Mouse (Mus musculus): ENCODE measurements around the gene Aak1.
A peak's percentile ranks its signal among the peaks of the same experiment; 100 is the strongest.

Gene Aak1

GRCm38 (mm10) chr6:86848915-86849644, at the start of gene Aak1:
Aak1 (plus strand) TSS chr6:86849517.
- peak; percentile 88 for DNase-seq (ENCODE audit: low spot score)

DNA sequence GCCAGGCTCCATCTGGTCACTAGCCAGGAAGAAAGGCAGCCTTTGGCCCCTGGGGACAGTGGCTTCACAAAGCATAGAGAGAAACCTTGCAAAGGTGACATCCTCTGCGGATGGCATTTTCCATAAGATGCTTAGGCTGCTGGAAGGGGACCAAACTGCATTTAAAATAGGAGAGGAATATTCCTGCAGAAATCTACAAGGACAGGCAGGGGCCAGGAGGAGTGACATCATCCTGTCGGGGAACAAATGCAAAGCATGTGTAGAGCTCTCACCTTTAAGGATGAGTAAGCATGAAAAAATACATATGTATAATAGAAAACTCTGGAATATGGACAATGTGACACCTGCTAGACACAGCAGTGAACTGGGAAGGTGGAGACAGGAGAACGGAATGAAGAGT, 48.9 kb upstream of the Aak1 start:
- DNase-seq (ENCODE audit: low spot score), result no peak

- DNase-seq (ENCODE audit: low spot score), result no peak
Observed at GRCm38 (mm10) chr6:86801431-86801830, 47.9 kb upstream of the Aak1 start.

GRCm38 (mm10) chr6:86804646-86805045, 44.7 kb upstream of the Aak1 start:
- peak; percentile 32 for DNase-seq (ENCODE audit: low spot score)

- DNase-seq (ENCODE audit: low spot score), result peak; percentile 69
Observed at GRCm38 (mm10) chr6:86806455-86807086, 42.7 kb upstream of the Aak1 start.

DNA sequence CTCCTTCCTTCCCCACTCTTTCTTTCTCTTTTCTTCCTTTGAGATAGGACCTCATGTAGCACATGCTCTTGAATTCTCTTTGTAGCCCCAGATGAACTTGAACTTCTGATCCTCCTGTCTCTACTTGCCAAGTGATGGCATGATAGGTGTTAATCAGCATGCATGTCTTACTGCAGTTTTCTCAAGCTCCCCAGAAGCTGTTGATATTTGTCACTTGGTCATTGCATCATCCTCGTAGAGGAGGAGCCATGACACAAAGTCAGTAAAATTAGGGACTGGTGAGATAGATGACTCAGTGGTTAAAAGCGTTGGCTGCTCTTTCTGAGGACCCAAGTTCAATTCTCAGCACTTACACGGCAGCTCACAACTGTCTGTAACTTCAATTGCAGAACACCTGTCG, 36.4 kb upstream of the Aak1 start:
- no peak for DNase-seq (ENCODE audit: low spot score)

GRCm38 (mm10) chr6:86813341-86813740, 36.0 kb upstream of the Aak1 start:
- DNase-seq (ENCODE audit: low spot score), result peak; percentile 67

DNA sequence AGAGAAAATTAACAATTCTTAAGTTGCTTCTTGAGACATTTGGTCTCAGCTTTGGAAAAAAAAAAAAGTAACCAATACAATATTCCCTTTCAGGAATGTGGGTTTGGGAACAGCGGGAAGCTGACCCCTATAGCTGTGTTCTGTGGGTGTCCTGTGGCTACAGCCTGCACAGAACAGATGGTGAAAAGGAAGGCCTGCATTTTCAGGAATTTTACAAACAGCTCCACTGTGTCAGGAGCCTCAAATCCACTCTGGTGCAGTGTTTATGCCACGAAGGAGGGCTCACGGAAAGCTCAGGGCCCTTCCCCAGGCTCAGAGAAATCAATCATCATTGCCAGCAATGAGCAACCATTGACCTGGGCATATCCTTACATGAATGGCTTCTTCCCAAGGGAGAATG, 34.4 kb upstream of the Aak1 start:
- no peak for DNase-seq (ENCODE audit: low spot score)

DNA sequence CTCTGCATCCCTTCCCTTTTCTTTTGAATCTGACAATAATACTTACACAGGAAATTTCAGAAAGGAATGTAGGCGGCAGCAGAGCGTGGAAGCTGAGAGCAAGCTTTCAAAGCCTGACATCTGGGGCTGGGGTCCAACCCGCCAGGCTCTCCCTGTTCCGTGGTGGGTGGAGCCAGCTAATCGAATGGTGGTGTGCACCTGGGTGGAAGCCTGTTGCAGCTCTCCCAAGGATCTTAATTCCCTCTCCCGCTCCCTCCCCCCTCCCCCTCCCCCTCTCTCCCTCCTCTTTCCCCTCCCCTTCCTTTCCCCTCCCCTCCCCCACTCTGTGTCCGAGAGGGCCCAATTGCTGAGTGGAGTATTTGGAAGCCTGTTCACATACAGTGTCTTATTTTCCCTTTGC, 33.9 kb upstream of the Aak1 start:
- no peak for DNase-seq (ENCODE audit: low spot score)

DNA sequence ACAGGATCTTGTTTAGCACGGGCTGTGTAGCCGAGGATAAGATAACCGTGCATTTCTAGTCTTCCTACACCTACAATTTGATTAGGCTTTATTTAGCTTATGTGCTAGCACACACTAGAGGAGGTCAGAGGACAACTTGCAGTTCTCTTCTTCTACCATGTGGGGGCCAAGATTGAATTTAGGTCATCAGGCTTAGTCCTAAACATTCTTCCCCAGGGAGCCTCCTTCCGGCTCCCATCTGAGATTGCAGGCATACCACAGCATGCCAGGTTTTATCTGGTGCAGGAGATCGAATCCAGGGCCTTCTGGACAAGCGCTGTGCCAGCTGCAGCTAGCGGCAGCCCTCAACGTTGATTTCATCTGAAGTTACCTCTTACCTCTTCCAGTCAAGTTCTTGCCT, 32.7 kb upstream of the Aak1 start:
- DNase-seq (ENCODE audit: low spot score), result no peak

DNA sequence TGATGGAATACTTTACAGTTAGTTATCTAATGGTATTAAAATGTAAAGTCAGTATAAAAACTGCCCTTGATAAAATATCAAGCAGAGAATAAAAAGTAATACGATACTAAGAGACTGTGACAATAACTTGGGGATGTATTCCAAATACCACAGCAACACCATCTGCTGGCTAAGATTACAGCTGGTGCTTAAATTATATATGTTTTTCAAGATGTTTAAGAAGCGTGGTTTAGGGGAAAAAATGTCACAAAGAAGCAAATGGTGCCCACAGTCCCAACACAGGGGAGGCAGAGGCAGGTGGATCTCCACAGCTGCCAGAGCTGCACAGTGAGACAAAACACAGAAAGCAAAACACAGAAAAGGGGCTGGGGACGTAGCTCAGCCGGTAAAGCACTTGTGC, 30.4 kb upstream of the Aak1 start:
- DNase-seq (ENCODE audit: low spot score), result no peak

DNA sequence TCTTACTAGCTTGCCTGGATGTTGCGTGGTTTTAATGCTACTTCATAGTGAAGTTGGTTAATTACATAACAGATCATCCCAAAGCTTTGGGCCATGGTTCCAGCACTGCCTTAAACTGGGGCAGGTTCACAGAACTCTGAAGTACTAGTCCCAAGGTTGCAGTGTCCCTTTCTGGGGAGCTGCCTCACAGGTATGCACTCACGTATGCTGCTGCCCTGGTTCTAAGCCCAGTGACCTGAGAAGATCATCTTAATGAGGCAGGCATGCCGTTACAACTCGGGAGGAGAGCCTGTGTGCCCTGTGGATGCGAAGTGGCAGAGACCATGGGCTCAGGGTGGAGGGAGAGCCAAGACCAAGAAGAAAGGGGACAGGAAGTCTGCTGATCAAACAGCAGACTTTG, 29.4 kb upstream of the Aak1 start:
- DNase-seq (ENCODE audit: low spot score), result no peak

DNA sequence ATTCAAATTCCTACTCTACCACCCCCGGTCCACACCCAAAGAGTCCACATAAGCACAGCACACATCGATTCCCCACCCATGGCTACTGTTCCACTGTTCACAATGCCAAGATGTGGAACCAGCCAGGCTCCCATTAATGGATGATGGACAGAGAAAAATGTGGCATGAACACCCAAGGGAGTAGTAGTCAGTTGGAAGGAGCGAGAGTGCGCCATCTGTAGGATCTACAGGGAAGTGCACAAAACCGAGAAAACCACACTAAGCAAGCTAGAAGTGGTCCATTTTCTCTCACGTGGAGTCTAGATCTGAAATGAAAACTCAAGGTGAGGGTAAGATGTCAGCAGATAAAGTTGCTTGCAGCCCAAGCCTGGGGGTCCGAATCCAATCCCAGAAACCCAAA, 28.6 kb upstream of the Aak1 start:
- no peak for DNase-seq (ENCODE audit: low spot score)

- DNase-seq (ENCODE audit: low spot score), result peak; percentile 37
Observed at GRCm38 (mm10) chr6:86822285-86823050, 26.8 kb upstream of the Aak1 start.

DNA sequence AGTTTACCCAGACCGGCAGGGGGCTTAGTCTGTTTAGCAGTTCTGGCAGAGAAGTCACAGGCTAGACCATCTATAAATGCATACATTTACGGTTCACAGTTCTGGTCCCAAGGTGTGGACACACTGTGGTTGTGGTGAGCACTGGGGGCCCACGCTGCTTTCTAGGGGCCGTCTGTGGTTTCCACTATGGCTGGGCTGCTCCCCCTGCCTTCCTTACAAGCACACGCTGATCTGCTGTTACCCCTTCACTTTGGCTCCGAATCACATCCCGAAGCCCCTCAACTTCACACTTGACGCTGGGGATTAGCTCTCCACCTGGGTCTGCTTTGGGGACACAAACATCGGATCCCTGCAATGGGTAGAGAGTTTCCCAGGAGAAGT, 26.3 kb upstream of the Aak1 start:
- DNase-seq (ENCODE audit: low spot score), result no peak

DNA sequence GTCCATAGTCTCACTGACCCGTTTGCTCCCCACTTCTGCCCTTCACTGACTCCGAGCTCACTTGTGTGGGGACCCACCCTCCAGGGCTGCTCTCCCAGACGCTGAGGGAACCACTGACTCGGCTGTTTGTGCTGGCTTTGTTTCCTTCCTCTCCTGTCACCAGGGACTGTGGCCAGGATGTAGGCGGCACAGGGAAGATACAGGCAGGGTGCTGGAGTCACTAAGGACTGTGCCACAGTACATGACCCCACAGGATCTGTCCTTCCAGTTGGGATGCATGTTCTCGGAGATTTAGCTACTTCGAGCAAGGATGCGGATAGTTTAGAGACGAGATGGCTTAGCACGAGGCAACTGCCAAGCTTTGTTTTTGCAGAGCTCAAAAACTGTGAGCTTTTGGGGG, 25.5 kb upstream of the Aak1 start:
- DNase-seq (ENCODE audit: low spot score), result no peak

DNA sequence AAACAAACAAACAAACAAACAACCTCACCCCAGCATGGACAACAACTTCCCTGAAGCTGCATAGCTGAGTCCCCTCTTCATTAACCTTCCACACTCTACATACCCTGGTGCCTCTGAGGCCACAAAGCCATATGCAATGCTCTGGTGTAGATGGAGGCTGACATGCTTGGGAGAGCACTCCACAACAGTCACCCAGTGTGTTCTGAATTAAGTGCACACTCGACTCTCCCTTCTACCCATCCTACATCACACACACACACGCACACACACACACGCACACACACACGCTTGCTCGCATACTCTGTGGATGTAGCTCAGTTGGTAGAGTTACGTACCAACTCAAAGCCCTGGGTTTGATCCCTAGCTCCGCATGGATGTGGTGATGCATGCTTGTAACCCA, 24.9 kb upstream of the Aak1 start:
- no peak for DNase-seq (ENCODE audit: low spot score)

- DNase-seq (ENCODE audit: low spot score), result no peak
Observed at GRCm38 (mm10) chr6:86827432-86827831, 21.9 kb upstream of the Aak1 start.

- no peak for DNase-seq (ENCODE audit: low spot score)
Observed at GRCm38 (mm10) chr6:86829768-86830167, 19.5 kb upstream of the Aak1 start.

DNA sequence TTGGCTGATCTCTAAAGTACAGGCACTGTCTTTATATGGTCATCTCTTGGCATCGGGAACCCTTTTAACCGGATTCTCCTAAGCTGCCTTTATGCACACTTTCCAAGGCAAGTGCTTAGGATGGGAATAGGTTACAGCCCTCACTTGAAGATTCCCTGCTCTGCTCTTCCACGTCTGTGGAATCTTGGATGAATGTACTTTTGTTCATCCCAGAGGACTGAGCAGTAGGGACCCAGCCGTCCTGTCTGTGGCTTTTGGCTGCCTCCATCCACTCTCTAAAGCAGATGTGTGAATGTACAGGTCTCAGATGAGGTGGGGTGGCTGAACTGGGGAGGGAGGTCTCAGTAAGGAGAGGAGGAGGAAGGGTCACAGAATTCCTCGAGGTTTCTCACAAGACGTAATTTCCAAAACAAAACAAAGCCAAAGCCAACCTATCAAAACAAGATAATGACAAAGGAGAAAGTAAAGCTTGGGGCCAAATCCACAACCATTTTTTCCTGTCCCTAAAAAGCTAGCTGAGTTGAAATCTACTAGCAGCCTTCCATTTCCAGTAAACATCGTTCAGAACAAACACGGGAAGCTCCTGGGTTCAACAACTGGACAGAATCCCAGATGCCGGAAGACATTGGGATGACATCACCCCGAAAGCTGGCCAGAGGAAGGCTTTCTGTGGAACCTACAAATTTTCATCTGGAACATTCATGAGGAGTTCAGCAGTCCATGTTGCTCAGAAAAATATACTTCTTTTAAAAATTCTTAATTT, 18.4 kb upstream of the Aak1 start:
- peak; percentile 44 for DNase-seq (ENCODE audit: low spot score)

- DNase-seq (ENCODE audit: low spot score), result peak; percentile 60
Observed at GRCm38 (mm10) chr6:86832802-86833502, 16.4 kb upstream of the Aak1 start.

GRCm38 (mm10) chr6:86839089-86839488, 10.2 kb upstream of the Aak1 start:
- no peak for DNase-seq (ENCODE audit: low spot score)

All from urinary bladder, postnatal 14 days (tissue).